Mouse (Mus musculus) monocyte, adult 5-6 weeks (primary cell): ENCODE data around the gene Sox4. TPM values are rescaled to one million over a fixed set of nuclear protein-coding genes. Genes with fewer than 3 reads are reported as not detected.

Experiments
- ATAC-seq: fragments of 153-309, 156-312 bp; replicated peaks from 2 replicates; pipeline ENCODE4 v1.8.0; 2017; ENCODE audit warnings: mild to moderate bottlenecking; ENCODE audit not compliant: low TSS enrichment, insufficient number of reproducible peaks, severe bottlenecking, poor library complexity, low FRiP score
- total RNA-seq: library from RNA; stranded (forward); fragments of 200-1000, 200-491, 200-594 nt; gene quantifications from 3 replicates; pipeline ENCODE4 v1.2.3, GENCODE M21; 2017

Sox4 gene
- total RNA-seq, result 0.29 to 2.4 TPM (median 0.43 TPM) in 3 replicates

- peak; percentile 59 for ATAC-seq
These were observed at the start of gene Sox4 for GRCm38 (mm10) chr13:28953581-28953991. TSS of gene Sox4 (minus strand) at chr13:28953713.

GRCm38 (mm10) chr13:28991899-28992664, 38.6 kb upstream of the Sox4 start:
- no peak for ATAC-seq

GRCm38 (mm10) chr13:28988751-28989703, 35.5 kb upstream of the Sox4 start:
- no peak for ATAC-seq

- no peak for ATAC-seq
These were observed 27.2 kb upstream of the Sox4 start for GRCm38 (mm10) chr13:28980681-28981080.

GRCm38 (mm10) chr13:28975011-28975410, 21.5 kb upstream of the Sox4 start:
- ATAC-seq, result no peak

- no peak for ATAC-seq
These were observed 21.1 kb upstream of the Sox4 start for GRCm38 (mm10) chr13:28974597-28974996.

GRCm38 (mm10) chr13:28960916-28961315, 7.4 kb upstream of the Sox4 start:
- ATAC-seq, result no peak

- peak; percentile 45 for ATAC-seq
These were observed 6.0 kb upstream of the Sox4 start for GRCm38 (mm10) chr13:28959458-28959978.

- ATAC-seq, result no peak
These were observed 5.5 kb upstream of the Sox4 start for GRCm38 (mm10) chr13:28959068-28959440.

- no peak for ATAC-seq
These were observed 4.9 kb upstream of the Sox4 start for GRCm38 (mm10) chr13:28958211-28959067.

GRCm38 (mm10) chr13:28957765-28958164, 4.3 kb upstream of the Sox4 start:
- peak; percentile 64; the same call in 1 of the 2 replicates for ATAC-seq

GRCm38 (mm10) chr13:28952576-28953571, 639 bp downstream of the Sox4 start:
- ATAC-seq, result no peak; the same call in 1 of the 2 replicates

- no peak for ATAC-seq
These were observed 1.6 kb downstream of the Sox4 start for GRCm38 (mm10) chr13:28951691-28952575.

- ATAC-seq, result no peak
These were observed 2.7 kb downstream of the Sox4 start for GRCm38 (mm10) chr13:28950623-28951491.

GRCm38 (mm10) chr13:28950266-28950622, 3.3 kb downstream of the Sox4 start:
- ATAC-seq, result no peak
